Comparison of ENCODE assay signal across 8 mouse cellular contexts in the genomic region with DNA sequence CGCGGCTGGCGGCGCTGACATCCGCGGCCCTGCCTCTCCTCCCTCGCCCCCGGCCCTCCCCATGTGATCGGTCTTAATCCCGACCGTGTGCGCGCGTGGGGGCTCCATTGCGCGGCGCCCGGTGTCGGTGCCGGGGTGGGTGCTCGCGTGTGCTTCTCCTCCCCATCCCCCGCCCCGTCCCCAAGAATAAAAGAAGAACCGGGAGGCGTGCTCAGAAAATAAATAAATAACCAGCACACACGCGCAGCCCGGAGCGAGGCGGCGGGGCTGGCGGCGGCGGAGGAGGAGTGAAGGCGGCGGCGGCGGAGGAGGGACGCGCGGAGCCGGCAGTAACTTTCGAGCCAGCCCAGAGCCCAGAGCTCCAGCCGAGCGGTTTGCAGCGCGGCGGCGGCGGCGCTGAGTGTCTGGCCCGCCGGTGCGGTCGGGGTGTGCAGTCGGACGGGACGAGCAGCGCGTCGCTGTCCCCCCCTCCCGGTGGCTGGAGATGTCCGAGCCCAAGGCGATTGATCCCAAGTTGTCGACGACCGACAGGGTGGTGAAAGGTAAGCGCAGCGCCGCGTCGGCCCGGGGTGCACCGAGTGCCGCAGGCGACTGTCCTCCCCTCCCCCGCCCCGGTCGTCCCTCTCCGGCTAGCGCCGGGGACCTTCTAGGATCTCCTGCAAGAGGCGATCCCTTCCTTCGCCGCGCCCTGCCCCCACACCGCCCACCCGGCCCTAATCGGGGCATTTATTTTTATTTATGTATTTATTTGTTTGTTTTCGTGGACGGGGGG. TPM values are rescaled to one million over a fixed set of nuclear protein-coding genes. Genes with fewer than 3 reads are reported as not detected.
DNase-seq lines count a peak whose midpoint lies in the region; ATAC-seq and TF ChIP-seq lines count a peak whose summit lies in the region.

No protein-coding gene starts in this region.

- DNase-seq in NIH3T3 (ENCODE audit: low read depth), result peak; percentile 71
- peak; percentile 79 for DNase-seq in cerebellum, adult 9-11 months
- peak; percentile 66 to 69 for DNase-seq in frontal cortex, postnatal 36 days (ENCODE audit: low spot score in 2 of 2)
- DNase-seq in left cerebral cortex, adult 2 months (ENCODE audit: extremely low spot score in 1 of 2, low spot score in 2 of 2), result peak in 1 of 2 experiments; percentile 64
- peak; percentile 74 for DNase-seq in right cerebral cortex, adult 18-20 months
- peak; percentile 69 for DNase-seq in urinary bladder, adult 2 months (ENCODE audit: low spot score)

- H3K9me3 ChIP-seq in hindbrain, embryonic 15.5 days, result no peaks in the 10 kb centered on the region

- peak overlapping the region; percentile 63 for H3K9ac ChIP-seq in hindbrain, embryonic 15.5 days

- under 1% methylated on average over 87 of the region's 92 CpGs for WGBS in hindbrain, embryonic 15.5 days
- WGBS in macrophage (ENCODE audit: missing documents), result under 1% methylated on average over 70 of the region's 92 CpGs

- H3K27me3 ChIP-seq in hindbrain, embryonic 15.5 days, result no peaks in the 10 kb centered on the region

- H3K79me2 ChIP-seq in macrophage (ENCODE audit: inconsistent target), result peaks cover 42% of the 10 kb centered on the region

- peak; percentile 54 for ATAC-seq in hindbrain, embryonic 15.5 days (ENCODE audit: low FRiP score, low read depth)

- H3K4me1 ChIP-seq in hindbrain, embryonic 15.5 days (replicated peaks), result peaks cover 37% of the 10 kb centered on the region

- intact Hi-C loops in left cerebral cortex, adult 2 months (cut with DNase I), result loop anchor here (5.0 to 10.0 kb wide), 4 partner anchors 162 to 747 kb away; no protein-coding TSS in a partner anchor

- H3K4me3 ChIP-seq in hindbrain, embryonic 15.5 days, result peak overlapping the region; percentile 60
- peak overlapping the region; percentile 73 for H3K4me3 ChIP-seq in left cerebral cortex, adult 2 months
- peak overlapping the region; percentile 80 for H3K4me3 ChIP-seq in macrophage (ENCODE audit: inconsistent target)

- no peaks in the 10 kb centered on the region for H3K36me3 ChIP-seq in hindbrain, embryonic 15.5 days
- no peaks in the 10 kb centered on the region for H3K36me3 ChIP-seq in macrophage (ENCODE audit: inconsistent target)

- H3K4me2 ChIP-seq in hindbrain, embryonic 15.5 days, result peak overlapping the region; percentile 59

- no peak for TF ChIP-seq CTCF in left cerebral cortex, adult 2 months (IDR thresholded peaks at IDR 0.05)

- peak overlapping the region; percentile 99 for H3K27ac ChIP-seq in hindbrain, embryonic 15.5 days (replicated peaks)
- H3K27ac ChIP-seq in left cerebral cortex, adult 2 months, result peak overlapping the region; percentile 99
- H3K27ac ChIP-seq in macrophage, result peak overlapping the region; percentile 63

RNA-seq across cellular contexts. Expression of gene Ppp3ca, which starts 0.6 kb away (rescaled TPM):
- polyA plus RNA-seq in hindbrain, embryonic 15.5 days (2015; fragmentation: Nextera tagmentation; extraction: Ambion mirVana), result 157 and 180 TPM in 2 replicates
- total RNA-seq in left cerebral cortex, adult 2 months (2021), result 100 to 1,000 TPM; 868 to 887 TPM
- 100 to 1,000 TPM in 22 of 26 experiments, 10 to 100 TPM in 4; 33.3 to 254 (median 187) TPM for total RNA-seq in macrophage (2018; cell fraction: chromatin; rRNA removed)
- 10 to 100 TPM; 62.7 to 89.5 (median 78.5) TPM for total RNA-seq in macrophage (2018; cell fraction: cytosol; rRNA removed)
- 100 to 1,000 TPM in 21 of 26 experiments, 10 to 100 TPM in 5; 36.9 to 188 (median 128) TPM for total RNA-seq in macrophage (2018; cell fraction: nucleus; rRNA removed)
- 64.1 to 79.9 TPM (median 70.4 TPM) in 3 replicates for polyA plus RNA-seq in macrophage (2018)
- 66.9 and 80.2 TPM in 2 replicates for polyA plus RNA-seq in urinary bladder, adult 2 months (2012; rRNA removed)
